Mouse (Mus musculus) A20 (cell line): ENCODE measurements around the gene Ankrd17.

Experiments used
- DNase-seq: peaks from one replicate; pipeline ENCODE4 v3.0.0-alpha.2; 2011; ENCODE audit warnings: low read depth, low spot score

Gene Ankrd17

GRCm38 (mm10) chr5:90222937-90223336, 143.4 kb downstream of the Ankrd17 start:
- no peak for DNase-seq

- DNase-seq = no peak
These were observed 148.6 kb downstream of the Ankrd17 start for GRCm38 (mm10) chr5:90217791-90218190.

GRCm38 (mm10) chr5:90217226-90217625, 149.2 kb downstream of the Ankrd17 start:
- DNase-seq = no peak

GRCm38 (mm10) chr5:90213356-90213755, 153.0 kb downstream of the Ankrd17 start:
- DNase-seq = no peak

GRCm38 (mm10) chr5:90203168-90203567, 163.2 kb downstream of the Ankrd17 start:
- DNase-seq = peak; percentile 67

- no peak for DNase-seq
These were observed 163.8 kb downstream of the Ankrd17 start for GRCm38 (mm10) chr5:90202447-90203117.

GRCm38 (mm10) chr5:90199922-90200632, 166.3 kb downstream of the Ankrd17 start:
- DNase-seq = no peak

GRCm38 (mm10) chr5:90194831-90195230, 171.5 kb downstream of the Ankrd17 start:
- DNase-seq = peak; percentile 45

- DNase-seq = no peak
These were observed 183.6 kb downstream of the Ankrd17 start for GRCm38 (mm10) chr5:90182782-90183181.

- DNase-seq = no peak
These were observed 187.3 kb downstream of the Ankrd17 start for GRCm38 (mm10) chr5:90179094-90179493.

- no peak for DNase-seq
These were observed 188.3 kb downstream of the Ankrd17 start for GRCm38 (mm10) chr5:90178116-90178515.
